Mouse (Mus musculus) heart, adult 11 months (tissue): ENCODE results near the gene Hapln4.

ENCODE experiments used
- DNase-seq: peaks from one replicate; pipeline ENCODE4 v3.0.0; 2022

Hapln4 gene

GRCm38 (mm10) chr8:70104506-70104905 is 21.2 kb downstream of the Hapln4 start:
- DNase-seq, result no peak

DNA sequence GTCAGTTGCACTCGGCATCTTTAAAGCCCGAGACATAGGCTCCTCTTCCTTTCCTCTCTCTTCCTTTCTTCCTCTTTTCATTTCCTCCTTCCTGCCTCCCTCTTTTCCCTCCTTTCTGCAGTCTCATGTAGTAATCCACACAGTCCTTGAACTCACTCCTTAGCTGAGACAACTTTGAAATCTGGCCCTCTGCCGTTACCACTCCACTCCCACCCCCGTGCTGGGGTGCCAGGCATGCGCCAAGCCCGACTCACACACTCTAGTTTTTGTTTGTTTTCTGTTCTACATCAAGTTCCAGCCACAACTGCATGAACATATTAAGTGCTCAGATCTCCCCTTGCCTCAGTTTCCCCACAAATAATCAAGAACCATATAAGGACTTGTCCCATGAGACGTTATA is 21.7 kb downstream of the Hapln4 start:
- no peak for DNase-seq

DNA sequence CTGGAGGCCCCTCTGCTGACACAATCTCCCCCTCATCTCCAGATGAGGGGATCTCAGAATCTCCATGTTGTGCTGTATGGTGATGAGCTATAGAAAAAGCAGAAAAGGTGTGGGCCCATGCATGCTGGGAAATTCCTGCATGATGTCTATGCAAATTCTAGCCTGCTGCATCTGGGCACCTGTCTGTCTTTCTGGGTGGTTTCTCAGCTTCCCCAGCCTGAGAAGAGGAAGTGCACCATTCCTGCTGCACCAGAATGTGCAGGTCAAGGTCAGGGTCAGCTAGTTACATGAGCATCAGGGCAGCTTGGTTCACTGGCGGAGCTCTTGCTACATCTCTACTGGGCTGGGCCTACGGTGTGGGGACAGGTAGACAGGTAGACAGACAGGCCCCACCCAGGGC is 27.2 kb downstream of the Hapln4 start:
- no peak for DNase-seq

- DNase-seq, result no peak
Measured at GRCm38 (mm10) chr8:70111192-70111795, 28.0 kb downstream of the Hapln4 start.

DNA sequence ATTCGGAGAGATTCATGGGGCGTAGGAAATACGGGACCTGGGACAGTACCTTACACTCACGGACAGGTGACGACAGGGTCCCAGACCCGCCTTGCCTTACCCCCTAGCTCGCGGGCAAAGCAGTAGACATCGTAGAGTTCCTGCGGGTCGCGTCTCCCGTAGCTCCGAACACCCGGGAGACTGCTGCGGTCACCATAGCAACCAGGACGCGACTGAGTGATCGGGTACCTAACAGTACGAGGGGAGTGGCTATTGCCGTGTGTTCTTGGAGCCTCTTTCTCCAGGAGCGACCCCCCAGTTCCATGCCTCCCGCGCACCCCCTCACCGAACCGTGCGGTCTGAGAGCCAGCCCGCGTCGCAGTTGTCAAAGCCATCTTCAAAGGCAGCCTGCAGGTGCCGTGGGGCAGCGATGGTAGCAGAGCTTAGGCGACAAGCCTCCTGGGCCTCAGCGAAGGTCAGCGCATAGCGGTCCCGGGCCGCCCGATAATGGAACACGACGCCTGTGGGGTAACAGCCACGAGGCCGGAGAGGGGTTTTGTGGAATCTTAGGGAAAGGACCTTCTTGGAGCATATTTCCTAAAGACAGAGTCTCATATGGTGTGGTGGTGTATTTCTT is 29.3 kb downstream of the Hapln4 start:
- DNase-seq, result no peak

- DNase-seq, result no peak
Measured at GRCm38 (mm10) chr8:70114488-70114887, 31.2 kb downstream of the Hapln4 start.

DNA sequence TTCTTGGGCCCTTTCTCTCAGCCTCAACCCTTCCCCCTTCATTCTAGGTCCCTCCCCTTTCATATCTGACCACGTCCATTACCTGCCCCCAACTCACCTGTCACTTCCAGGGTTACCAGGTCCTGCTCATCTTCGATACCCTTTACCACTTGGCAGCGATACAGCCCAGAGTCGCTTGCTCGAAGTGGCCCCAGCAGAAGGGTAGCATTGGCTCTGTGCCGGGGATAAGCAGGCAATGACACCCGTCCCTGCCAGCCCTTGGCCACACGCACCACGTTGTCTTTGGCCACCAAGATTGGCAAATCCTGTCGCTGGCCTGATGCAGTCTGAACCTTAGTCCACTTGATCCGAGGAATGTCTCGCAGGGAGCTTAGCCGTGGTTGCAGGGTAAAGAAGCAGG is 31.6 kb downstream of the Hapln4 start:
- DNase-seq, result no peak

GRCm38 (mm10) chr8:70117611-70118010 is 34.4 kb downstream of the Hapln4 start:
- DNase-seq, result no peak

GRCm38 (mm10) chr8:70118726-70119700 is 35.8 kb downstream of the Hapln4 start:
- DNase-seq, result no peak

GRCm38 (mm10) chr8:70120667-70121066 is 37.4 kb downstream of the Hapln4 start, which contains the start of gene Ncan:
Gene Ncan (minus strand): TSS chr8:70120873.
- peak; percentile 92 for DNase-seq

DNA sequence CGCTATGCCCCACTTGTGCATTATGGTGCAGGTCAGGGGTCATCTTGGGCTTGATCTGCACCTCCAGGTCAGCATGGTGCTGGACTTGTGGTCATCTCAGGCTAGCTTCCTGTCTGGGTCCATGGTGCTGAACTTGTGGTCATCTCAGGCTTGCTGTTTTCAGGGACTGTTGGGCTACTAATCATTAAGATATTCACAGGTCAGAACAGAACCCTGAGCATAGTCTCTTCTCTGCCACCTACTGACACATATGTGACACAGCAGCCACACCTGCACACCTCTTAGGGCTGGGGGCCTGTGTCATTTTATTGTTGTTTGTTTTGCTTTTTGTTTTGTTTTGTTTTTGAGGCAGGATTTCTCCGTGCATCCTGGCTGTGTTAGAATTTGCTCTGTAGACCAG is 39.6 kb downstream of the Hapln4 start:
- DNase-seq, result no peak

DNA sequence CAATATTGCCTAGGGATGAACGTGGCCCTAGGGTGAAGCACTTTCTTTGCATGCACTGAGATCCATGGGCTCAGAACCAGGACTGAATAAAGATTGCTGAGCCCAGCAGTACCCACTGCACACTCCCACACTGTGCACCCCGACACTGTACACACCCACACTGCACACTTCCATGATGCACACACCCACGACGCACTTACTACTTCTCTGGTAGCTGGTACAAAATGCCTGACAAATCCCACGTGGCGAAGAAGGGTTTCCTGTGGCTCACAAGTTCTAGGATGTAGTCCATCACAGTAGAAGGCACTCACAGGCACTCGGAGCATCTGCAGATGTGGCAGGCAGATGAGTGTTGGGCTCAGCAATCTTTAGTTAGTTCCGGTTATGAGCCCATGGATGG is 41.7 kb downstream of the Hapln4 start:
- no peak for DNase-seq

DNA sequence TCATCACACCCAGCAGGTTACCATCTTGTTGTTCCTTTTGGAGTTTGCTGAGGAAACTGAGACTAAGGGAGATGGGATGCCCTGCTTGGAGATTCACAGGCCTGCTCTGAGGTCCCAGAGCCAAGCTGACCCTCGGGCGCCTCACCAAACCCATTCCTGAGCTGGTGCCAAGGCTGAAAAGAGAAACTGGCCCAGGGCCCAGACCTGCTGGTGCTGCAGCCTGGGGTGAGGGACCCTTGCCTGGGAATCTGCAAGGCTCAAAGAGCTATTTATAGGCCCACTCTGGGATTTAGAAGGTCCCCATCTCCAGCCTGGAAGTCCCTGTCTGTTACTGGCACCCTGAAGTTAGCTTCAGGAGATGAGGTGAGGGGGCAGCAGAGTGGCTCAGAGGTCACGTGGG is 45.2 kb downstream of the Hapln4 start:
- peak; percentile 98 for DNase-seq

DNA sequence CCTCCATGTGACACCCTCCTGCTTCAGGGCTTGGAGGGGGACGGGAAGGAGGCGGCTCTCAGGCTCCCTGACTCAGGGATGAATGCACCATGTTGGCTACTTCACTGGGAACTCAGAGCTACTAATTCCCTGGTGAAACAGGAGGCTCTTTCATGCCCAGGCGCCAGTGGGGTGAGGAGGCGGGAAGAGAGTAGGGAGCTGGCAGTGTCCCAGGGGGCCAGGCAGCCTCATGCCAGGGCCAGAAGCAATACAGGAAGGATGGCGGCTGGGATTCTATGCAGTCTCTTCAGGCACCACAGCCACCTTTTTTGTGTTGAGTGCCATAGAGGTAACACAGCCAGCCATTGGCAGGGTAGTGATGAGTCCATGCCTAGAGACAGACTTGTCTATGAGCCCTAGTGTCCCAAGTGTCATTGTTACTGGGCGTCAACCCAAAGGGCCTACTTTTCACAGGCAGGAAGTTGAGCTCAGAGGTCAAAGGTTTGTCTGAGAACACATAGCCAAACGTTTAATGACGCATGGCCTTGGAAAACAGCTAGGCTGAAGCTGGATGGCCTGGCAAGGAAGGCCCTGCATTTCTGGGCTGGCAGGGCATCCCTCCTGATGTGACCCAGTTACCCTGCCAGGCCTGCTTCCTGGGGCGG is 46.2 kb downstream of the Hapln4 start:
- DNase-seq, result peak; percentile 97

GRCm38 (mm10) chr8:70130066-70130465 is 46.8 kb downstream of the Hapln4 start:
- no peak for DNase-seq

DNA sequence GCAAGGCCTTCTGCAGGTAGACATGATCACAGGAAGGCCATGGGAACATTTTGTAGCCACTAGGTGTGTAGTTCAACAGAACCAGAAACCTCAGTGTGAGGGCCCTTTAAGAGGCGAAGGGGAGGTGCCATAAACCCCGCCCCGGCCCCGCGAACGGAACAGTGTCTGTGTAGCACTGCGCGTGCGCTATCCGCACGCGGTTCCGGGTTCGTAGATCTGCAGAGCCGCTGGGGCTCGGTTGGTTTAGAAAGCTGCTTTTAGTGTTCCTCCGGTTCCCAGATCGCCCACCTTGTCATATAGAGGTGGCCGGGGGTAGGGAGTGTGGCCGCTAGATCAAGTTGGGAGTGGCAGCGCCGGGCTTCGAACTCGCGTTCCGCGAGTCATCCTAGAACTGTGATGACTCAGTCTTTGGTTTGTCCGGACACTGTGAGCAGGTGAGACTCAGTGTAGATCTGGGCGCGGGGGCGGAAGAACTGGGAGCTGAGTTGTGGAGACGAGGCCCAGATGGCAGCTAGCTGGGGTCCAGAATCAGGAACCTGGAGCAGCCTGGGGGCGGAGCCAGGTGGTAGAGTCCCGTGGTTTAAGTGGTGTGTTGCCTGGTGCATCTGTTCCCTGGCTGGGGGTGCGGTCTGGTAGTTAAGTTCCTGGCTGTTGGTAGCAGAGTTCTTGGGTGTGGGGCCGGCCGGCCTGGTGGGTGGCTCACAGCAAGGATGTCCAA is 48.1 kb downstream of the Hapln4 start, which contains the start of gene Nr2c2ap:
Nr2c2ap (plus strand) TSS at position 168 of the 718 bp plus-strand sequence.
- peak; percentile 98 for DNase-seq

- peak; percentile 91 for DNase-seq
Measured at GRCm38 (mm10) chr8:70134086-70134485, 50.8 kb downstream of the Hapln4 start.

DNA sequence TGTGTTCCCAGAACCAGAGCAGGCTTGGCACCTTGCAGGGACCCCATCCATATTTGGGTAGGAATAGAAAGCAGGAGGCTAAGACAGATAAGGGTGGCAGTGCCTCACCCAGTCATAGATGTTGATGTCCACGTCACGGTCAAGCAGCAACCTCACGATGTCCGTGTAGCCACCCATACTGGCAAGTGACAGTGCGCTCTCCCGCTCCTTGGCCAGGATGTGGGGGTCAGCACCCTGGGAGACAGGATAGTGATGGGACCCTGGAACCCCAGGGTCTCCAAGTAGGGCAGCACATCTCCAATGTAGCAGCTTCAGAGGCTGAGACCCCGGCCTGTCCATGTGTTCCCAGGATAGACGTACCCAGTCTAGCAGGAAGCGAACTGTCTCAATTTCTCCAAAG is 51.7 kb downstream of the Hapln4 start:
- DNase-seq, result peak; percentile 91

GRCm38 (mm10) chr8:70136591-70136990 is 53.3 kb downstream of the Hapln4 start:
- DNase-seq, result peak; percentile 88

GRCm38 (mm10) chr8:70137890-70138289 is 54.6 kb downstream of the Hapln4 start:
- peak; percentile 91 for DNase-seq

- DNase-seq, result peak; percentile 100
Measured at GRCm38 (mm10) chr8:70139026-70139857, 56.0 kb downstream of the Hapln4 start, which contains the start of the genes Rfxank, Borcs8 and Mef2b. Gene Rfxank (minus strand): TSS chr8:70139154. Gene Borcs8 (plus strand): TSS chr8:70139499. Gene Mef2b (plus strand): TSS chr8:70139711.
